Mouse (Mus musculus): ENCODE measurements around the gene Tctex1d1. TPM values are rescaled to one million over a fixed set of nuclear protein-coding genes. Genes with fewer than 3 reads are reported as not detected.

The Tctex1d1 gene
- total RNA-seq (2021), result under 1 TPM; 0.61 to 0.96 TPM
- long read RNA-seq, experiment 1, result 0 reads
- long read RNA-seq, experiment 2, result 0 reads

DNA sequence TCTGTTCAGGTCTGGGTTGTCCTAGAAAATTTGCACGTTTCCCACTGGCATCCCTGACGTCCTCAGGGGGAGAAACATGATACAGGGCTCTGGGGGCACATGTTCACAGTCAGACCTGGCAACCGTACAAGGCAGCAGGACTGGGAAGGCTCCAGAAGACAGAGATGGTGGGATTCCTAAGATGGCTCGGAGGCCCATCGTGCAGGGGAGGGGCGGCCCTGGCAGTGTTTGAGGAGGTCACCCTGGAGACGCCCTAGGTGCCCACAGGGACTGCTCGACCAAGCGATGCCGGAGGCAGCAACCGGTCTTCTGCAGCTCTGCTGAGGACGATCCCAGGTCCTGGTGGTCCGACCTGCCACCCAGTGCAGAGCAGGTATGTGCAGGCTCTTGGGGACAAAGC lies at the start of gene Tctex1d1:
Gene Tctex1d1, plus strand, starts transcription at position 167 of the 400 bp plus-strand sequence.
- Histone ChIP-seq H3K4me3 (peak within 1 kb of the TSS; percentile 17), H3K27ac (no peak within 1 kb of the TSS)
- peak in 1 of 2 experiments; percentile 29 for DNase-seq (ENCODE audit: extremely low spot score in 1 of 2, low spot score in 2 of 2)
- no peak for TF ChIP-seq CTCF (IDR thresholded peaks at IDR 0.05)
- intact Hi-C loops (cut with DNase I), result no loop called here

GRCm38 (mm10) chr4:102929491-102929890 lies 48.9 kb upstream of the Tctex1d1 start:
- TF ChIP-seq CTCF (IDR thresholded peaks at IDR 0.05), result no peak
- intact Hi-C loops (cut with DNase I), result no loop called here

GRCm38 (mm10) chr4:102930679-102931078 lies 47.7 kb upstream of the Tctex1d1 start:
- intact Hi-C loops (cut with DNase I), result no loop called here
- DNase-seq (ENCODE audit: extremely low spot score in 1 of 2, low spot score in 2 of 2), result no peak
- TF ChIP-seq CTCF (IDR thresholded peaks at IDR 0.05), result no peak

More at GRCm38 (mm10) chr4:102929491-102929890, 48.9 kb upstream of the Tctex1d1 start:
- no peak overlapping the region for H3K4me3 ChIP-seq
- DNase-seq (ENCODE audit: extremely low spot score in 1 of 2, low spot score in 2 of 2), result no peak
- no peak overlapping the region for H3K27ac ChIP-seq

DNA sequence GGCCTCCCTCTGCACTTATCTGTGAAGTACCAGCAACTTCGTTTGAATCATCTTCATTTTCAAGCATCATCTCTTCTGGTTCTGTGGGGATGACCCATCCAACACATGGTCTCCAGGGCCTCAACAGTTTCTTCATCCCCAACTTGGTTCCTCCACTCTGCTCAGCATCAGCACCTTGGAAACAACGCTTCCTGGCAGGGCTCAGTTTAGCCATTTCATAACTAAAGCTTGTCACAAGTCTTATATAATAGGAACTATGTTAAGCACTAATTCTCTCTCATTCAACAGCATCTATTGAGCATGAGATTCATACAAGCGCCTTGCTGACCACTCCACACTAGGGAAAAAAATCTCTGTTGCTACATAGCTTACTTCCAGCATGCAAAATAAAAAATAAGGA lies 38.1 kb upstream of the Tctex1d1 start:
- no peak for DNase-seq (ENCODE audit: extremely low spot score in 1 of 2, low spot score in 2 of 2)
- Histone ChIP-seq H3K27ac (peak overlapping the region; percentile 71), H3K4me3 (no peak overlapping the region)
- intact Hi-C loops (cut with DNase I), result no loop called here
- TF ChIP-seq CTCF (IDR thresholded peaks at IDR 0.05), result no peak

More at GRCm38 (mm10) chr4:102930679-102931078, 47.7 kb upstream of the Tctex1d1 start:
- no peak overlapping the region for H3K27ac ChIP-seq
- H3K4me3 ChIP-seq, result no peak overlapping the region

- intact Hi-C loops (cut with DNase I), result no loop called here
- H3K27ac ChIP-seq, result peak overlapping the region; percentile 71; the same call in 1 of the 2 replicates
Measured at GRCm38 (mm10) chr4:102940738-102941137, 37.7 kb upstream of the Tctex1d1 start.

DNA sequence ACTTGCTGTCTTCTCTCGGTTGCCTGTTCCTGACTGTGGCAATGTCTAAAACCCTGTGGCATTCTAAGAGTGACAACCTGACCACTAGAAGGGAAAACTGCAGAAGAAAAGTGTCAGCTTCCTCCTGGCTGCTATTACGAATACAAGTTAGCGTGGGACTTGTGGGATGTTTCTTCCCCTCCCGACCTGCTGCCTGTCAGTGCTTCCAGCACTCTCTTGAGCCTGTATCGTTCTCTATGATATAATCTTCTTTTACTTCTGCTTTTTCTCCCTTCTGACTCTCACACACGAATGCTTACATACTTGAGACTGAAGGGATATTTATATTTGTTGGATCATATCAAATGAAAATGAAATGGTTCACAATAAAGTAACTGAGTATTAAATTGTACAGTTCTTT lies 34.1 kb upstream of the Tctex1d1 start:
- DNase-seq (ENCODE audit: extremely low spot score in 1 of 2, low spot score in 2 of 2), result no peak
- Histone ChIP-seq H3K27ac (no peak overlapping the region), H3K4me3 (no peak overlapping the region)
- no peak for TF ChIP-seq CTCF (IDR thresholded peaks at IDR 0.05)
- intact Hi-C loops (cut with DNase I), result no loop called here

More at GRCm38 (mm10) chr4:102940738-102941137, 37.7 kb upstream of the Tctex1d1 start:
- no peak overlapping the region for H3K4me3 ChIP-seq
- no peak for TF ChIP-seq CTCF (IDR thresholded peaks at IDR 0.05)
- peak in 1 of 2 experiments; percentile 29 for DNase-seq (ENCODE audit: extremely low spot score in 1 of 2, low spot score in 2 of 2)

DNA sequence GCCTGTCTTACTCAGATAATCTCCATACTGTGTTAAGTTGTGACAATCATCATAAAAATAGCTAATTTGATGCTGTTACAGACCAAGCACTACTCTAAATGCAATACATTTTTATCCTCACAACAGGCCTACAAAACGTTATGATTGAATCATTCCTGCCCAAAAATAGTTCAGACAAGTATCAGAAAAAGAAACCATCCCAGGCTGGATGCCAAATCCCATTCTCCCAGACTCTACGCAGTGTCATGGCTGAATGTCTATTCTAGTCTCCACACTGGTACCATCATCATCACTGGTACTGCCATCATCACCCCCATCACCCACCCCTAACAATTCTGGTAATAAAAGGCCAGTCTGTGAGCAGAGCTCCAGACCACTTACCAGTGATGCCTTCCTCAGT lies 25.9 kb upstream of the Tctex1d1 start:
- Histone ChIP-seq H3K27ac (no peak overlapping the region), H3K4me3 (no peak overlapping the region)
- no peak for TF ChIP-seq CTCF (IDR thresholded peaks at IDR 0.05)
- DNase-seq (ENCODE audit: extremely low spot score in 1 of 2, low spot score in 2 of 2), result no peak
- intact Hi-C loops (cut with DNase I), result no loop called here

GRCm38 (mm10) chr4:102955294-102955956 lies 23.0 kb upstream of the Tctex1d1 start:
- intact Hi-C loops (cut with DNase I), result no loop called here
- no peak for TF ChIP-seq CTCF (IDR thresholded peaks at IDR 0.05)

GRCm38 (mm10) chr4:102959409-102959808 lies 19.0 kb upstream of the Tctex1d1 start:
- intact Hi-C loops (cut with DNase I), result no loop called here
- Histone ChIP-seq H3K27ac (no peak overlapping the region), H3K4me3 (no peak overlapping the region)
- no peak for DNase-seq (ENCODE audit: extremely low spot score in 1 of 2, low spot score in 2 of 2)
- no peak for TF ChIP-seq CTCF (IDR thresholded peaks at IDR 0.05)

More at GRCm38 (mm10) chr4:102955294-102955956, 23.0 kb upstream of the Tctex1d1 start:
- Histone ChIP-seq H3K27ac (no peak overlapping the region), H3K4me3 (no peak overlapping the region)
- no peak for DNase-seq (ENCODE audit: extremely low spot score in 1 of 2, low spot score in 2 of 2)

DNA sequence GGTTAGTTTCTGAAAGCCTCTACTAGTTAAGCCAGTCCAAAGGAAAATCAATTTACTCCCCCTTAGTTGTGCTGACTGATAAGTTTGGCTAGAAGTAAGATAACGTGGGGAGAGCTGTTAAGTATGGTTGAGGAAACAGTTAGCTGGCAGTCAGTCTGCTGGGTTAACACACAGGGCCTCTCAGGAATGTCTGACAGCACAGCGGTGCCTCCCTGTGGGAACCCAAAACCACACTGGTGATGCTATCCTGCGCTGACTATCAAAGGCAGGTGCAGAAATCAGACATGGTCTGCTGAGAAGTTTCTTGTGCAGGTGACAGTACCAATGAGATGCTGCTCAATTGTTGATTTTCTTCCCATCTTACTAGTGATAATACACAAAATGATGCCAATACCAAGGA lies 14.2 kb upstream of the Tctex1d1 start:
- DNase-seq (ENCODE audit: extremely low spot score in 1 of 2, low spot score in 2 of 2), result no peak
- no peak overlapping the region for H3K4me3 ChIP-seq
- intact Hi-C loops (cut with DNase I), result no loop called here
- no peak overlapping the region for H3K27ac ChIP-seq
- TF ChIP-seq CTCF (IDR thresholded peaks at IDR 0.05), result no peak

DNA sequence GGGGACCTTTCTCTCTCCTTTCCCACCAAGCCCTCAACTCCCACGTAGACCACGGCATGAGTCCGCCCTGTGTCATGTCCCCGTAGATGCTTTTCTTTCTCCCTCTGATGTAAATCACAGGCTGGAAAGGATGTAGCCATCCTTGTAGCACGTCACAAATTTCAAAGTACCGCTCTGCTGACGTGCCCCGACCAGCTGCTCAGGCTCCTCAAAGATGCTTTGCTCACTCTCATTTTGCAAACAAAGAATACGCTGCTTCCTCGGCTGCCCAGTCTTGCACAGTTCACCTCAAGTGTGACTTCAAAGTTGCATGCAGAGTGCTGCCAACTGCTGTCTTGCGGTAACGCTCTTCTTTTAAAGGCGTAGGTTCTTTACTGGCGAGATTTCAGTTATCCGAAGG lies 10.6 kb upstream of the Tctex1d1 start:
- DNase-seq (ENCODE audit: extremely low spot score in 1 of 2, low spot score in 2 of 2), result no peak
- H3K4me3 ChIP-seq, result no peak overlapping the region
- TF ChIP-seq CTCF (IDR thresholded peaks at IDR 0.05), result no peak
- intact Hi-C loops (cut with DNase I), result no loop called here
- no peak overlapping the region for H3K27ac ChIP-seq

- Histone ChIP-seq H3K4me3 (no peak overlapping the region), H3K27ac (no peak overlapping the region)
- intact Hi-C loops (cut with DNase I), result no loop called here
- no peak for TF ChIP-seq CTCF (IDR thresholded peaks at IDR 0.05)
- DNase-seq (ENCODE audit: extremely low spot score in 1 of 2, low spot score in 2 of 2), result no peak
Measured at GRCm38 (mm10) chr4:102969599-102969998, 8.8 kb upstream of the Tctex1d1 start.

- H3K27ac ChIP-seq, result no peak overlapping the region
- intact Hi-C loops (cut with DNase I), result no loop called here
- DNase-seq (ENCODE audit: extremely low spot score in 1 of 2, low spot score in 2 of 2), result no peak
- TF ChIP-seq CTCF (IDR thresholded peaks at IDR 0.05), result no peak
- H3K4me3 ChIP-seq, result no peak overlapping the region
Measured at GRCm38 (mm10) chr4:102971159-102971558, 7.2 kb upstream of the Tctex1d1 start.

Measured in left cerebral cortex, adult 2 months (tissue).